24 mouse cellular contexts compared by ENCODE assay signal in the genomic region with DNA sequence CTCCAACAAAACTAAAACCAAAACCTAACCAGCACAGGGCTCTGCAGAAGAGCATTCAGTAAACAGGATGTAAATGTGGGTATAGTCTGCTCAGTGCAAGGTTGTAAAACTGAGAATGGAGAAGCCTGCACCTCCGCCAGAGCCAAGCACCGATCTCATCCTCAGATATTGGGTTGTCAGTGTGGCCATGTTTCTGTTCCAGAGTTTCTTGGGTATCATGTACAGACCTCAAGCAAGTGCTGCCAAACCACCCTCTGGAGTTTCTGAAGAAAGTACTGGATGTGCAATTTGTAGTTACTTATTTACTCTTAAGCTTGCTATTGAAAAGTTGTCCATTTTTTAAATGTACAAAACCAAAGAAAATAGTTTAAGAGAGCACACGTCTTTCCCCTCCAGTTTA. TPM values are rescaled to one million over a fixed set of nuclear protein-coding genes. Genes with fewer than 3 reads are reported as not detected.
DNase-seq lines count a peak whose midpoint lies in the region; ATAC-seq lines count a peak whose summit lies in the region.
"Had no signal": no experiment of that assay in that cellular context is flagged by ENCODE, and none has a peak within 500 bp of the region (broad histone marks: within the 10 kb centered on the region; RNA-seq: fewer than 3 reads in every experiment).

No protein-coding gene starts in this region.

- no peak overlapping the region for H3K4me2 ChIP-seq in heart, embryonic 11.5 days
- peak overlapping the region; percentile 24; the same call in 1 of the 2 replicates for H3K4me2 ChIP-seq in midbrain, embryonic 14.5 days (ENCODE audit: low read length)
- no peak overlapping the region for H3K4me2 ChIP-seq in midbrain, embryonic 13.5 days (replicated peaks)
- H3K4me2 ChIP-seq: forebrain, embryonic 12.5 days; hindbrain, embryonic 12.5 days; liver, embryonic 13.5 days had no signal

- ATAC-seq in heart, embryonic 11.5 days (replicated peaks; ENCODE audit: insufficient number of reproducible peaks, low FRiP score, low TSS enrichment), result no peak
- no peak for ATAC-seq in midbrain, embryonic 14.5 days (ENCODE audit: low FRiP score, low TSS enrichment)
- no peak for ATAC-seq in midbrain, embryonic 13.5 days

- no peaks in the 10 kb centered on the region for H3K9me3 ChIP-seq in heart, embryonic 11.5 days (replicated peaks; ENCODE audit: control insufficient read depth, low read length)
- H3K9me3 ChIP-seq in midbrain, embryonic 14.5 days (ENCODE audit: control insufficient read depth, low read length), result no peaks in the 10 kb centered on the region
- no peaks in the 10 kb centered on the region for H3K9me3 ChIP-seq in midbrain, embryonic 13.5 days
- H3K9me3 ChIP-seq: forebrain, embryonic 12.5 days; hindbrain, embryonic 12.5 days; liver, embryonic 13.5 days had no signal

- 83% methylated on average over 3 of the region's 3 CpGs for WGBS in heart, embryonic 11.5 days (ENCODE audit: insufficient replicate concordance)
- WGBS in midbrain, embryonic 14.5 days, result 84% methylated on average over 3 of the region's 3 CpGs
- WGBS in midbrain, embryonic 13.5 days, result 83% methylated on average over 3 of the region's 3 CpGs

- peak; percentile 75 for DNase-seq in heart, adult 11 months
- DNase-seq in kidney, postnatal 25 days, result peak; percentile 35 to 68
- no peak for DNase-seq in kidney, postnatal 10 days
- no peak for DNase-seq in midbrain, embryonic 14.5 days
- DNase-seq in spleen, adult 12 weeks (ENCODE audit: low spot score), result no peak
- DNase-seq: adrenal gland, adult 2 months; B cell, adult 2 months; cerebellum, adult 11 months; cerebellum, adult 9-11 months; liver, embryonic 13.5 days; right cerebral cortex, adult 18-20 months; right cerebral cortex, postnatal 4 days; thymus, adult 18-20 months; thymus, postnatal 36 days had no signal

- H3K4me1 ChIP-seq in heart, embryonic 11.5 days (ENCODE audit: control insufficient read depth, insufficient read depth, low read length), result peaks cover 11% of the 10 kb centered on the region; the same call in 1 of the 2 replicates
- peaks cover 50% of the 10 kb centered on the region for H3K4me1 ChIP-seq in midbrain, embryonic 14.5 days (ENCODE audit: control insufficient read depth, insufficient read depth, low read length)
- H3K4me1 ChIP-seq in midbrain, embryonic 13.5 days (replicated peaks), result peaks cover 77% of the 10 kb centered on the region
- H3K4me1 ChIP-seq: liver, embryonic 13.5 days; megakaryocyte, embryonic 14.5 days had no signal

- H3K4me3 ChIP-seq in heart, embryonic 11.5 days (ENCODE audit: low read depth, low read length), result no peak overlapping the region
- H3K4me3 ChIP-seq in midbrain, embryonic 14.5 days (replicated peaks; ENCODE audit: low read depth, low read length), result no peak overlapping the region
- no peak overlapping the region for H3K4me3 ChIP-seq in midbrain, embryonic 13.5 days (replicated peaks)
- H3K4me3 ChIP-seq: erythroblast, embryonic 14.5 days; forebrain, embryonic 12.5 days; heart, adult 2 months; hindbrain, embryonic 12.5 days; left cerebral cortex, adult 2 months; liver, embryonic 13.5 days; megakaryocyte, embryonic 14.5 days had no signal

- H3K27ac ChIP-seq in heart, embryonic 11.5 days (ENCODE audit: low read depth, low read length), result no peak overlapping the region
- no peak overlapping the region for H3K27ac ChIP-seq in midbrain, embryonic 14.5 days (replicated peaks; ENCODE audit: low read depth, low read length)
- H3K27ac ChIP-seq in midbrain, embryonic 13.5 days, result no peak overlapping the region
- H3K27ac ChIP-seq: forebrain, embryonic 12.5 days; heart, adult 2 months; hindbrain, embryonic 12.5 days; left cerebral cortex, adult 2 months; liver, embryonic 13.5 days had no signal

- no peaks in the 10 kb centered on the region for H3K27me3 ChIP-seq in heart, embryonic 11.5 days (ENCODE audit: control insufficient read depth, insufficient read depth, low read length)
- no peaks in the 10 kb centered on the region for H3K27me3 ChIP-seq in midbrain, embryonic 14.5 days (ENCODE audit: control insufficient read depth, insufficient read depth, low read length)
- no peaks in the 10 kb centered on the region for H3K27me3 ChIP-seq in midbrain, embryonic 13.5 days
- H3K27me3 ChIP-seq: CH12.LX; hindbrain, embryonic 12.5 days had no signal

- no peak overlapping the region for H3K9ac ChIP-seq in heart, embryonic 11.5 days (ENCODE audit: low read depth, low read length)
- H3K9ac ChIP-seq in midbrain, embryonic 14.5 days (replicated peaks; ENCODE audit: low read length), result no peak overlapping the region
- H3K9ac ChIP-seq in midbrain, embryonic 13.5 days (replicated peaks), result no peak overlapping the region
- H3K9ac ChIP-seq: forebrain, embryonic 12.5 days; hindbrain, embryonic 12.5 days; liver, embryonic 13.5 days had no signal

- no peaks in the 10 kb centered on the region for H3K36me3 ChIP-seq in heart, embryonic 11.5 days (ENCODE audit: control insufficient read depth, insufficient read depth, low read length)
- H3K36me3 ChIP-seq in midbrain, embryonic 14.5 days (ENCODE audit: control insufficient read depth, insufficient read depth, low read length), result no peaks in the 10 kb centered on the region
- no peaks in the 10 kb centered on the region for H3K36me3 ChIP-seq in midbrain, embryonic 13.5 days
- H3K36me3 ChIP-seq: G1E; hindbrain, embryonic 12.5 days; liver, embryonic 13.5 days had no signal

RNA-seq across cellular contexts. Expression of a gene that starts 6.4 kb away (rescaled TPM):
- polyA plus RNA-seq in heart, embryonic 11.5 days (2014; fragmentation: Nextera tagmentation; extraction: Ambion mirVana), result 9.3 and 16.3 TPM in 2 replicates
- polyA plus RNA-seq in midbrain, embryonic 14.5 days (2014; fragmentation: Nextera tagmentation; extraction: Ambion mirVana), result 50.0 TPM in 2 replicates
- polyA plus RNA-seq in midbrain, embryonic 13.5 days (2015; fragmentation: Nextera tagmentation; extraction: Ambion mirVana), result 30.0 and 38.9 TPM in 2 replicates

Comparison
In these comparisons a context has a peak if more than half of its experiments do, and no peak if none do; other contexts are left out.
1. DNase-seq: peak in heart, adult 11 months (single experiment) and kidney, postnatal 25 days (2 of 2); none in kidney, postnatal 10 days (single experiment), midbrain, embryonic 14.5 days (single experiment) and spleen, adult 12 weeks (single experiment).